Mouse (Mus musculus): ENCODE data around the gene Cd84.

The Cd84 gene

DNA sequence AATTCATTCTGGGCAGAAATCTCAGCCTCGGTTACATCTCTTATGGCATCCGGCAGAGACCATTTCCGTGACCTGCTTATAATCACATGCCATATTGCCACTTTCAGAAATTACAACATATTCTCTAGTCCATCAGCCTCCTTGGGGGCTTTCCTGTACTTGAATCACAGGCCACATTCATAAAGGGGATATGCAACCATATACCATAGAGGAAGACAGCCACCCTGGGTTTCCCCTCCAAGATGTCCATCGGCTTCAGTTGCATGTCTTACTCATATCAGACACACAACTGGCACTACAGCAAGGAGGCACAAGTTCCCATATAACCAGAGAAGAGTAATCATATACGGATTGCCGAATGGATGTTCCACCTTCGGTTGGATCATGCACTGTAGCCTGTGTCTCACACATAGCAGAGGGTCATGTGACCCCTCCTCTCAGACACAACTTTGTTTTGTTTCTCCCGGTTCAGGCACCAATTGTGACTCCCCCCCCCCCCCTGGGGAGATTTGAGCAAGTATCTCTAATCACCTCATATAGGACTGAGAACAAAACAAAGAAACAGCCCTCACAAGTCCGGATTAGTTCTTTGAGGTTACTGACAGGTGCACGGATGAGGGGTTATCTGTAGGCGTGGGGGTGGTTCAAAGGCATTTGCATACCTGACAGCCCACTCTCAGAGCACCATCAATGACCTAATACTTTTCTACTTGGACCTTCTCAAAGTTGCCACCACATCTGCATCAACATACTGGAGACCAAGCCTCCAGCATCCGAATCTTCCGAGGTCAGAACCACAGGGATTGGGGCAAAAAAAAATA, 76.4 kb downstream of the Cd84 start:
- peak; percentile 52 for DNase-seq (ENCODE audit: low read depth, low spot score)

DNA sequence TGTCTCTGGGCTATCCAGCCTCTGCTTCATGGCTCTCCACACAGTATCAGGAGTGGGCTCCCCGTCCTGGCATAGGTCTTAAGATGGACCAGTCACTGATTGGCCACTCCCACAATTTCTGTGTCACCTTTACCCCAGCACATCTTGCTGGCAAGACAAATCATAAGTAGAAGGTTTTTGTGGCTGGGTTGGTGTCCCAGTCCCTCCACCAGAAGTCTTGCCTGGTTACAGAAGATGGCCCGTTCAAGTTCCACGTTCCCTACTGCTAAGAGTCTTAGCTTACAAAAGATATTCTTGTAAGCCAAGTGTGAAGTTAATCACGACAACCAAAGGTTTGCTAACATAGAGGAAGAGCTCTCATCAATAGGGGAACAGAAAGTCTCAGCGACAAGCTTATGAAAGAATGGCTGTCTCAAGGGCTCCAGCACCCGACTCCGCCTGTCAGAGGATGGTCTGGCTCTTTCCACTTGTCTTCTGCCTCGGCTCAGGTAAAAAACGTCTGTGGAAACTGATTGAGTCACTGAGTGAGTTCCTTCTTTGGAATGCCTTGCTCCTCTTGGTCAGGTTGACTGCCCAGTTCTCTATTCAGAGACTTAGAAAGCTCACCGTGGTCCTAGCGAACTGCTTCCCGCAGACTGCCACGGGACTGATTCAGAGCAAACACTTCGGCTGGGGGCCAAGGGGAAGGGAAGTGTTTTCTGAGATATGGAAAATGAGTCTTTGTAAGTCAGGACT, 78.0 kb downstream of the Cd84 start, which contains the start of gene Slamf6:
Slamf6 (plus strand) TSS at position 211 of the 735 bp plus-strand sequence.
- peak; percentile 70 for DNase-seq (ENCODE audit: low read depth, low spot score)

DNA sequence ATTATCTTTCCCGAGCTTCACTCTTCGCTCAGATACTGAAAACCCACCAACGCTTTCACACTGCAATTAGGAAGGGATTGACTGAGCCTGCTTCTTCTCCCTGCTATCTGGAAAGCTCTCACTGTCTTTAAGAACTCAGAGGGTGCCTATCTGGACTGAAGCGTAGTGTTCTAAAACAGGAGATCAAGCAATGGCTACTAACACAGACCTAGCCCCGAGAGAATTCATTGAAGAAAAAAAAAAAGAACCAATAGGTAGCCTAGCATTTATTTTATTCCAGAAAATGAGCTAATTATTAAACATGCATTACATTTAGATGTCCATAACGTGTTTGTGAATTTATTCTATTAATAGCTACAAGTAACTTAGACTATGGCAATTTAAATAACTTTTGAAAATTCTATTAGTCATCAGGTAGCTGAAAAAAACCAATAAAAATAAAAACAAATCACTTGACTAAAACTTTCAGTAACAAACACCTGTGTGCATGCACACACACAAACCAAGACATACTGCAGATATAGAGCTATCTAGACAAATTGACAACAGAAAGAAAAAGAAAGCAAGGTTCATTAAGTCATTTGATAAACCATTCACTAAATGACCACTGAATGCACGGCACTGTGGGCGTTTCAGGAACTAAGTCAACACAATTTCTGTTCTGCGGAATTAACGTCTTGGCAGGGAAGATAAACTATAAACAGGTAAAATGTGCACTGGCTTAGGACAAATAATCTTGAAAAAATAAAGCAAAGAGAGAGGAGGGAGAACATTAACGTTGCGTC, 78.8 kb downstream of the Cd84 start:
- peak; percentile 44 for DNase-seq (ENCODE audit: low read depth, low spot score)

DNA sequence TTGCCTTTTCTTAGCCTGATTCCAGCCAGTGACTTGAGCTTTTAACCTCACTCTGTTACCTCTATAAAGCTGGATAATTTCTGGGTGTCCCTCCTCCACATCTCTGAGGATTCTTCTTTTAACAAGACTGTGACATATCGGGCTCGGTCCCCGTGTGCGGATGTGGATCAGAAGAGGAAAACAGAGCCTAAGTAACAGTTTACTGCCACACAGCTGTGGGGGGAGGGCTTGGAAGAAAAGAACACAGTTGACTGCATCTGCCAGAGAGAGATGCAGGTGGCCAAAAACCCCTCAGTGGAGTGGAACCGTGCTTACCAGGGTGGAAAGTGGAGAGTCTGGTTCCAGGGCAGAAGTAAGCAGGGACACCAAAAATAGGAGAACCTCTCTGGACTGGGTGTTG, 79.7 kb downstream of the Cd84 start:
- DNase-seq (ENCODE audit: low read depth, low spot score) = peak; percentile 55

DNA sequence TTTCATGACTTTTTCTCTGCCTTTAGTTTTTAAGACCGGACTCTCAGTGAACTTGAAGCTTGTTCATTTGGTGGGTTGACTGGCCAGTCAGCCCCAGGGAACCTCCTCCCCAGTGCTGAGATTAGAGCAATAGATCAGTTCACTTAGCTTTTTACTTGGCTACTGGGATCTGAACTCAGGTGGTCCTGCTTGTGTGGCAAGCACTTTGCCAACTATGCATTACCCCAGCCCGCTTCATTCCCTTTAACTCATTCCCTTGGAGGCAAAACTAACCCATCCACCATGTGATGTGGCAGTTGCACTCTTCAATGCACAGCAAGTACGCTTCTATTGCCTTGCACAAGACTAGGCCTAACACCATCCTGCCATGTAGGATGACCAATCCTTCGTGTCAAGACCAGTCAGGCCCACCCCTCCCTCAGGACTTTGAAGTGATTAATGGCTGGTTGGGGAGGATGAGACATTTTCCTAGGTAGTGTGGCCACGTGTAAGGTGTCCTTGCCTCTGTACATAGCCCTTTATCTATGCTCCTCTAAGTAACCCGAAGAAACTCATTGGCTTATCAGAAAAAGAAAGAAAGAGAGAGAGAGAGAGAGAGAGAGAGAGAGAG, 80.5 kb downstream of the Cd84 start:
- peak; percentile 16 for DNase-seq (ENCODE audit: low read depth, low spot score)

DNA sequence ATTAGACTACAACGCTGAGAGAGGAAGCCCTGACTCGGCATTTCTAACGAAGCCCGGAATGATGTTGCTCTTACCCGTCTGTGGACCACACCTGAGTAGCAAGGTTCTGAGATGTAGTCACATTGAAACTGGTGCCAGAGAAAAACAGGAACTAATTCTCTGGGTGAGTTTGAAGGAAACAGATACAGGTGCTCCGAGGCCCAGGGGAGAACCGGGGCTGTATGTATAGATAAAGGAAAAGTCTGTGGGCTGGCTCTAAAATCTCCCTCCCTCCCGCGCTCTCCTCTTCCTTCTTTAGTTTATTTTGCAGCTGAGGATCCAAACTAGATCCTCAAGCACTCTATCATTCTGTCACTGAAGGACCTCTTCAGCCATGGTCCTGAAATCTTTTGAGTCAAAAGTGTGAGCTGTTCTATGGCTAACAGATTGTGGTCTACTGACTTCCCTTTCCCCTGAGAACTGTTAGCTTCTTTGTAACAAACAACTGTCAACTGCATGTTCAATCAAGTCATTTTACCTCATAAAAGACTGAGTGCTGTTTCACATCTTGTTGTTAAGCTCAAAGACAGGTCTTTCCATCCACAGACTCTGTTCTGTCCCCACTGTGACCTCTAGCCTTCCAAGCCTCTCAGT, 81.6 kb downstream of the Cd84 start:
- DNase-seq (ENCODE audit: low read depth, low spot score) = peak; percentile 69

DNA sequence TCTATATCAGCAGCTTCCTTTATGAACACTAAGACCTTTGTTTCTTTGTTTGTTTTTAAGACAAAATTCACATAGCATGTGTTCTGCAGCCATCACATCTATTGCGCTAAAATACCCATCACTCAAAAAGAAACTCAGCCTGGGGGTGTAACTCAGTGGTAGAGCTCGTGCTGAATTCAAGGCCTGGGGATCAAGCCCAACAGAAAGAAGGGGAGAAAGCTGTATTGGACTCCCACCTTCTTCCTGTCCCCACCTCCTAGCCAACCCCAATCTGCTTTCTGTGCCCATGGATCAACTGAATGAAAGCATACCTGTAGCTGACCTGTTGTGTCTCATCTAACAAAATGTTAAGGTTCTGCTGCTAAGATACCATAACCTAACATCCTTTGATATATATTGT, 82.1 kb downstream of the Cd84 start:
- no peak for DNase-seq (ENCODE audit: low read depth, low spot score)

DNA sequence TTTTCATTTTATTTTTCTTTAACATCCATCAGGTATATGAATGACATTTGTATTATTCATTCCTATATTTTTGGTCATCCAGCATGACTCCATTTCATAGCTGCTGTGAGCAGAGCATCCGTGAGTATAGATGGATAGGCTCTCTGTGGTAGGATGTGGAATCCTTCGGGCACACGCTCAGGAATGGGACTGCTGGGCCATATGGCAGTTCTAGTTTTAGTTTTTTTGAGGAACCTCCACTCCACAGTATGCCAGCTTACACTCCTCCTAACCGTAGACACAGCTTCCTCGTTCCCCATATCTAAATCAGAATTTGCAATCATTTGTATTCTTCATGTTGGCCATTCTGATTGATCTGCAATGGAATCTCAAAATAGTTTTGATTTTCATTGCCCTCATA, 83.3 kb downstream of the Cd84 start:
- no peak for DNase-seq (ENCODE audit: low read depth, low spot score)

DNA sequence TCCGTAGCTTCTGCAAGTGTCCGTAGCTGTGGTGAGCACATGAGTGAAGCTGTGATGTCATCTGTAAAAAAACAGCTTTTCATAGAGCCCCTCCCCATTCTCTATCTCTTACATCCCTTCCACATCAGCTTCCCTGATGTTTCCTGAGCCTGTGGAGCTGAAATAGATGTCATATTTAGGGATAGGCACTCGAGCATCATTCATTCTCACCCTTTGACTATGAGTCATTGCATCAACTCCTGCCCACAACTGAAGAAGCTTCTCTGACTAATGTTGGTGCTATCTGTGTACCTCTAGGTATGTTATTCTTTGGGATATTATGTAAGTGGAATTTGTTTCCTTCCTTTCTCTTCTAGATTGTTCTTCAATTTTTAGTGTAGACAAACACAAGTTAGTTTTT, 85.4 kb downstream of the Cd84 start:
- DNase-seq (ENCODE audit: low read depth, low spot score) = no peak

DNA sequence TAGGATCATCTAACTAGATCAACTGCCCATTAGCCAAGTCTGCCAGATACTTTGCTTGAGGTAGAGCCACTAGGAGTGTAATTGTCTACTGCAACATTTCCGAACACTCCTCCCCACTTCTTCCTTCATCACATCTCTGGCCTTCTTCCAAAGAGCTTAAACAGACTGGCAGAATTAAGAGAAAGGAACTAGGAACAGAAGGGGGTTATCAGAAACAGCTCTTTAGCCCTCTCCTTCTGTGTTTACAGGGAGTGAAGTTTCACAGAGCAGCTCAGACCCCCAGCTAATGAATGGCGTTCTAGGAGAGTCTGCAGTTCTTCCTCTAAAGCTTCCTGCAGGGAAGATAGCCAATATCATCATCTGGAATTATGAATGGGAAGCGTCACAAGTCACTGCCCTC, 94.4 kb downstream of the Cd84 start:
- DNase-seq (ENCODE audit: low read depth, low spot score) = no peak

DNA sequence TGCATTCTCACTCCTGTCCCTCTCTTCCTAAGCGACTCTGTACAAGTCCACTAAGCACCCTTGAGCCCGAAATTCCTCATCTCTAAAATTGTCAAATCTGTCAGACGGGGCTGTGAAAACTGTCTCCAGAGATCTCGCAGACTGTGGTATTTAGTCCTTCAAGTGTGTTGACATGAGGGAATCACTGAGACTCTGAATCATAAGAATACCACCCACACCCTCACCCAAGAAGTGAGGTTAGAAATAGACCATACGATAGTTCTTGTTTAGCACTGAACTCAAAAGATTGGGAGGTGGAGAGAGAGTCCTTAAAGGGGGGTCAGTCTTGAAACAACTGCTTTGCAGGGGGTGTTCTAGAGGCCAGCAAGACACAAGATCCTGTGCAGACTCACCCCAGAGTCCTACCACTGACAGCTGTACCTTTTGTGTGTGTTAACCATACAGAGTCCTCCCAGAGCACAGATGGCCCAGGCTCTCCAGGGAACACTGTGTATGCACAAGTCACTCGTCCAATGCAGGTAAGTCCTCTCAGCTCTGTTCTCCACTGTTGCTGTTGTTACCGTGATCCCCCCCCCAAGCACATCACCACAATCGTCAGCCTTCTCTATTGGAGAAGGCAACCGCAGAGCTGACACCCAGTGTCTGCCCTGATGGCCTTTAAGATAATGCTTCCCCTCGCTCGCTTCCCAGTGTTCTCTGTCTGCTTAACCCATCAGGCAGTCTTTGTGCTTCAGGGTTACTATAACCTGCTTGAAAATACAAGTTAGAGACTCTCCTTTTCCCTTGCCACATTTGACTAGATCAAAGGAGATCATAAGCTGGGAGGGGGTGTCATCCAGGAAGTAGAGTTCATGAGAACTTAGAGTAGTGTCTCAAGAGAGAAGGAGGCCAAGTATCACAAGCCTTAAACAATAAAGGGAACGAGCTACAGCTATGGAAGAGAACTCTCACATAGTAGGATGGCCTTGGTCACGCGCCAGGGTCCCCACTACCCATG, 99.8 kb downstream of the Cd84 start:
- DNase-seq (ENCODE audit: low read depth, low spot score) = peak; percentile 75

All from CD4-positive, CD25-positive, alpha-beta regulatory T cell, adult 2 months (primary cell).